Mouse (Mus musculus): ENCODE data around the gene Crtac1. TPM values are rescaled to one million over a fixed set of nuclear protein-coding genes. Genes with fewer than 3 reads are reported as not detected.

The Crtac1 gene
- polyA plus RNA-seq, 1 experiment, result not detected

GRCm38 (mm10) chr19:42397281-42397680 lies 34.3 kb downstream of the Crtac1 start:
- H3K4me3 ChIP-seq (replicated peaks), result no peak overlapping the region
- TF ChIP-seq TAL1 (IDR thresholded peaks at IDR 0.05; ENCODE audit: low read length), result no peak
- TF ChIP-seq GATA1 (IDR thresholded peaks at IDR 0.05; ENCODE audit: low read length), result no peak
- H3K4me1 ChIP-seq (ENCODE audit: control insufficient read depth), result no peaks in the 10 kb centered on the region
- no peaks in the 10 kb centered on the region for H3K9me3 ChIP-seq (ENCODE audit: control insufficient read depth, low read length)
- H3K27me3 ChIP-seq (ENCODE audit: control insufficient read depth), result no peaks in the 10 kb centered on the region
- H3K36me3 ChIP-seq (ENCODE audit: control insufficient read depth), result no peaks in the 10 kb centered on the region

- Histone ChIP-seq H3K4me3 (replicated peaks) (no peak overlapping the region), H3K27me3 (ENCODE audit: control insufficient read depth) (no peaks in the 10 kb centered on the region), H3K36me3 (ENCODE audit: control insufficient read depth) (no peaks in the 10 kb centered on the region), H3K4me1 (ENCODE audit: control insufficient read depth) (no peaks in the 10 kb centered on the region), H3K9me3 (ENCODE audit: control insufficient read depth, low read length) (no peaks in the 10 kb centered on the region)
- no peak for TF ChIP-seq TAL1 (IDR thresholded peaks at IDR 0.05; ENCODE audit: low read length)
- no peak for TF ChIP-seq GATA1 (IDR thresholded peaks at IDR 0.05; ENCODE audit: low read length)
These were observed 36.6 kb downstream of the Crtac1 start for GRCm38 (mm10) chr19:42394848-42395534.

- no peaks in the 10 kb centered on the region for H3K9me3 ChIP-seq (ENCODE audit: control insufficient read depth, low read length)
- no peaks in the 10 kb centered on the region for H3K36me3 ChIP-seq (ENCODE audit: control insufficient read depth)
- no peak overlapping the region for H3K4me3 ChIP-seq (replicated peaks)
- no peak for TF ChIP-seq GATA1 (IDR thresholded peaks at IDR 0.05; ENCODE audit: low read length)
- TF ChIP-seq TAL1 (IDR thresholded peaks at IDR 0.05; ENCODE audit: low read length), result no peak
- H3K4me1 ChIP-seq (ENCODE audit: control insufficient read depth), result no peaks in the 10 kb centered on the region
- H3K27me3 ChIP-seq (ENCODE audit: control insufficient read depth), result no peaks in the 10 kb centered on the region
These were observed 37.7 kb downstream of the Crtac1 start for GRCm38 (mm10) chr19:42393920-42394319.

- H3K4me1 ChIP-seq (ENCODE audit: control insufficient read depth), result no peaks in the 10 kb centered on the region
- no peak for TF ChIP-seq GATA1 (IDR thresholded peaks at IDR 0.05; ENCODE audit: low read length)
- no peak for TF ChIP-seq TAL1 (IDR thresholded peaks at IDR 0.05; ENCODE audit: low read length)
- no peaks in the 10 kb centered on the region for H3K9me3 ChIP-seq (ENCODE audit: control insufficient read depth, low read length)
- H3K27me3 ChIP-seq (ENCODE audit: control insufficient read depth), result no peaks in the 10 kb centered on the region
- no peaks in the 10 kb centered on the region for H3K36me3 ChIP-seq (ENCODE audit: control insufficient read depth)
- H3K4me3 ChIP-seq (replicated peaks), result no peak overlapping the region
These were observed 39.5 kb downstream of the Crtac1 start for GRCm38 (mm10) chr19:42392094-42392493.

DNA sequence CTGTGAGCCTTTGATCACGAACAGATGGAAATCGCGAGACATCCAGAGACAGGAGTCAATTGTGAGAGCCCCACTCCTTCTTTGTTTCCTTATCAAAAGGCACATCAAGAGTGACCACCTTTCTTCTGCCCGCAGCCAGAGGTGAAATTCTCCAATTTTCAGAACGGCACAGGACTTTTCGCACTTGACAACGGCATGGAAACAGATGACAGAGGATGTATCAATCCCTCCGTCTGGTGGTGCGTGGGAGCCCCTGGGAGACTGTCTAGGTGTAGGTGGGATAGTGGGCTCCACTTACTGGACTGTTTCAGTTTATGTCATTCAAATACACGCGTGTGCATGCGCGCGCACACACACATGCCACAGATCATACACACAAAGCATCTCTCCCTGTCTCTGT lies 42.0 kb downstream of the Crtac1 start:
- Histone ChIP-seq H3K4me3 (replicated peaks) (no peak overlapping the region), H3K9me3 (ENCODE audit: control insufficient read depth, low read length) (no peaks in the 10 kb centered on the region)
- TF ChIP-seq GATA1 (IDR thresholded peaks at IDR 0.05; ENCODE audit: low read length) (no peak), TAL1 (IDR thresholded peaks at IDR 0.05; ENCODE audit: low read length) (no peak)

GRCm38 (mm10) chr19:42384981-42385598 lies 46.5 kb downstream of the Crtac1 start:
- Histone ChIP-seq H3K27me3 (ENCODE audit: control insufficient read depth) (peaks cover 23% of the 10 kb centered on the region), H3K4me3 (replicated peaks) (no peak overlapping the region), H3K9me3 (ENCODE audit: control insufficient read depth, low read length) (no peaks in the 10 kb centered on the region), H3K4me1 (ENCODE audit: control insufficient read depth) (no peaks in the 10 kb centered on the region), H3K36me3 (ENCODE audit: control insufficient read depth) (no peaks in the 10 kb centered on the region)
- no peak for TF ChIP-seq GATA1 (IDR thresholded peaks at IDR 0.05; ENCODE audit: low read length)
- TF ChIP-seq TAL1 (IDR thresholded peaks at IDR 0.05; ENCODE audit: low read length), result no peak

More for the DNA sequence above, 42.0 kb downstream of the Crtac1 start:
- no peaks in the 10 kb centered on the region for H3K4me1 ChIP-seq (ENCODE audit: control insufficient read depth)
- H3K27me3 ChIP-seq (ENCODE audit: control insufficient read depth), result no peaks in the 10 kb centered on the region
- H3K36me3 ChIP-seq (ENCODE audit: control insufficient read depth), result no peaks in the 10 kb centered on the region

- H3K36me3 ChIP-seq (ENCODE audit: control insufficient read depth), result no peaks in the 10 kb centered on the region
- TF ChIP-seq TAL1 (IDR thresholded peaks at IDR 0.05; ENCODE audit: low read length) (no peak), GATA1 (IDR thresholded peaks at IDR 0.05; ENCODE audit: low read length) (no peak)
- no peaks in the 10 kb centered on the region for H3K9me3 ChIP-seq (ENCODE audit: control insufficient read depth, low read length)
- no peaks in the 10 kb centered on the region for H3K4me1 ChIP-seq (ENCODE audit: control insufficient read depth)
- peaks cover 28% of the 10 kb centered on the region for H3K27me3 ChIP-seq (ENCODE audit: control insufficient read depth)
- H3K4me3 ChIP-seq (replicated peaks), result no peak overlapping the region
These were observed 50.6 kb downstream of the Crtac1 start for GRCm38 (mm10) chr19:42380981-42381373.

DNA sequence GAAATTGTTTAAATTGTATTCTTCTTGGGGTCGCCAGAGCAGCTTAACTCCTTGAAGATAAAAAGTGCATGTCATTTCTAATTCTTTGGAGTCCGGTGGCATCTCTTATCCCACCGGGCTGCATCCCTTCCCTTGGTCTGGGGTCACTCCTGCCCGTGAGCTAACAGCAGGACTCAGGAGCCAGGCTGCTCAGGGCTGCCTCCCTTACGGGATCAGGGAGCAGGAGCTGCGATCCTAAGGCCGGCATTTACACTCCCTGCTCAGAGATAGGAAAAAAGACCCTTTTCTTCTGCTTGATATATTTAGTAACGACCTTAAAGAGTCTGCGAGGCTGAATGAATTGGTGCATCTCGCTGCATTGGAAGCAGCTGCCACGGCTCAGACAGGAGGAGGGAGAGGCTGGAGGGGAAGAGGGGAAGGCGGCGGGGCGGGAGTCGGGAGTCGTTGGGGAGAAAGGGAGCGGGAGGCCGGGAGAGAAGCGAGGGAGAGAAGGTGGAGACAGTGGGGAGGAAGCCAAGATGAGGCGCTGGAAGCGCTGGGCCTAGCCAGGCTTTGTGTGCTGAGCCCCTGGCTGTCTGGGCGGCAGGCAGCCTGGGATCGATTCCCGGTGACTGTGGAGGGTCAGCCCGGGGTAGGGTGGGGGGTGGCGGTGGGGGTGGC lies 51.1 kb downstream of the Crtac1 start:
- no peaks in the 10 kb centered on the region for H3K4me1 ChIP-seq (ENCODE audit: control insufficient read depth)
- TF ChIP-seq GATA1 (IDR thresholded peaks at IDR 0.05; ENCODE audit: low read length), result no peak
- TF ChIP-seq TAL1 (IDR thresholded peaks at IDR 0.05; ENCODE audit: low read length), result no peak
- peaks cover 28% of the 10 kb centered on the region for H3K27me3 ChIP-seq (ENCODE audit: control insufficient read depth)
- no peaks in the 10 kb centered on the region for H3K9me3 ChIP-seq (ENCODE audit: control insufficient read depth, low read length)
- no peak overlapping the region for H3K4me3 ChIP-seq (replicated peaks)
- H3K36me3 ChIP-seq (ENCODE audit: control insufficient read depth), result no peaks in the 10 kb centered on the region

- H3K27me3 ChIP-seq (ENCODE audit: control insufficient read depth), result peaks cover 28% of the 10 kb centered on the region
- no peaks in the 10 kb centered on the region for H3K9me3 ChIP-seq (ENCODE audit: control insufficient read depth, low read length)
- TF ChIP-seq GATA1 (IDR thresholded peaks at IDR 0.05; ENCODE audit: low read length), result no peak
- no peak for TF ChIP-seq TAL1 (IDR thresholded peaks at IDR 0.05; ENCODE audit: low read length)
- H3K36me3 ChIP-seq (ENCODE audit: control insufficient read depth), result no peaks in the 10 kb centered on the region
- no peak overlapping the region for H3K4me3 ChIP-seq (replicated peaks)
- no peaks in the 10 kb centered on the region for H3K4me1 ChIP-seq (ENCODE audit: control insufficient read depth)
These were observed 51.8 kb downstream of the Crtac1 start for GRCm38 (mm10) chr19:42379798-42380197.

All from erythroblast, embryonic 14.5 days (primary cell).